Mouse (Mus musculus): ENCODE results near the gene Cd99l2. TPM values are rescaled to one million over a fixed set of nuclear protein-coding genes. Genes with fewer than 3 reads are reported as not detected.

Cd99l2 gene
- total RNA-seq, 2 experiments from 2014 or later, result 43.9 to 57.0 TPM

Small RNAs within 50 kb of the gene (microRNA-seq; reads per million reads assigned to microRNA genes)
- 0 reads per million in 2 experiments for gene Gm23945 (ENCODE audit: borderline replicate concordance in 2 of 2)

Other genes with a start within 250 kb of the Cd99l2 start
- 10 to 100 TPM; 28.9 to 31.1 TPM for gene Mtmr1, start 128.1 kb downstream of the Cd99l2 start, total RNA-seq (2021)
- gene Hmgb3, start 63.1 kb upstream of the Cd99l2 start, total RNA-seq (2021), result 1 to 10 TPM; 9.4 to 9.7 TPM
- 1 to 10 TPM in 1 of 2 experiments, under 1 TPM in 1; 0.41 to 1.0 TPM for gene Gpr50, start 170.8 kb upstream of the Cd99l2 start, total RNA-seq (2021)

All from gastrocnemius, postnatal 25 days (tissue).